Mouse (Mus musculus) right cerebral cortex, adult 2 months (tissue): ENCODE measurements around the gene Tmem88.

Experiments used
- DNase-seq, 2 experiments: peaks; one replicate each; pipeline ENCODE4 v3.0.0; 2021 to 2022; ENCODE audit warnings: low spot score in 2 of 2

Tmem88 gene

GRCm38 (mm10) chr11:69403691-69404594 lies 5.9 kb upstream of the Tmem88 start:
- no peak for DNase-seq

GRCm38 (mm10) chr11:69401987-69402386 lies 4.0 kb upstream of the Tmem88 start:
- no peak for DNase-seq

- DNase-seq = peak; percentile 89 to 91
Measured at GRCm38 (mm10) chr11:69401210-69401637, 3.2 kb upstream of the Tmem88 start.

GRCm38 (mm10) chr11:69400083-69400850 lies 2.2 kb upstream of the Tmem88 start:
- DNase-seq = no peak

GRCm38 (mm10) chr11:69399201-69400082 lies 1.4 kb upstream of the Tmem88 start:
- peak in 1 of 2 experiments; percentile 25 for DNase-seq

GRCm38 (mm10) chr11:69398486-69399200 lies 609 bp upstream of the Tmem88 start:
- DNase-seq = no peak

GRCm38 (mm10) chr11:69397581-69398057 lies 415 bp downstream of the Tmem88 start:
- peak in 1 of 2 experiments; percentile 33 for DNase-seq

GRCm38 (mm10) chr11:69396772-69397171 lies 1.3 kb downstream of the Tmem88 start:
- no peak for DNase-seq

GRCm38 (mm10) chr11:69395634-69396373 lies 2.2 kb downstream of the Tmem88 start:
- peak; percentile 94 to 97 for DNase-seq

- peak; percentile 94 for DNase-seq
Measured at GRCm38 (mm10) chr11:69395235-69395633, 2.8 kb downstream of the Tmem88 start, which contains the start of the genes Naa38 and Cyb5d1. TSS of gene Naa38 (plus strand) at chr11:69395487. TSS of gene Cyb5d1 (minus strand) at chr11:69395631.

- DNase-seq = peak in 1 of 2 experiments; percentile 27
Measured at GRCm38 (mm10) chr11:69394591-69395167, 3.4 kb downstream of the Tmem88 start.

- DNase-seq = peak; percentile 78 to 79
Measured at GRCm38 (mm10) chr11:69390400-69391034, 7.5 kb downstream of the Tmem88 start.

- DNase-seq = peak in 1 of 2 experiments; percentile 53
Measured at GRCm38 (mm10) chr11:69389531-69390399, 8.3 kb downstream of the Tmem88 start.

- no peak for DNase-seq
Measured at GRCm38 (mm10) chr11:69388680-69389079, 9.4 kb downstream of the Tmem88 start.

- no peak for DNase-seq
Measured at GRCm38 (mm10) chr11:69386758-69387157, 11.3 kb downstream of the Tmem88 start.

GRCm38 (mm10) chr11:69384979-69385378 lies 13.1 kb downstream of the Tmem88 start:
- DNase-seq = no peak

- no peak for DNase-seq
Measured at GRCm38 (mm10) chr11:69382478-69383105, 15.4 kb downstream of the Tmem88 start.
